Mouse (Mus musculus) liver, embryonic 14.5 days (tissue): ENCODE data around the gene Qars.

Experiments
- CTCF ChIP-seq: IDR thresholded peaks from 2 replicates; pipeline ENCODE4 v1.5.1; 2016; ENCODE audit warnings: antibody characterized with exemption, low read depth, control low read depth
- EP300 ChIP-seq: IDR thresholded peaks from 2 replicates; pipeline ENCODE4 v1.6.1; 2016; ENCODE audit warnings: antibody characterized with exemption, low read depth

GRCm38 (mm10) chr9:108494905-108495304, 12.6 kb upstream of the Qars start:
- no peak for TF ChIP-seq CTCF
- TF ChIP-seq EP300: no peak
